Mouse (Mus musculus) macrophage (primary cell): ENCODE measurements at regions not wholly inside any gene's neighbourhood (a gene's known extent, or its start where the extent isn't known, plus 50 kb on each side); places are given as distances from the start of the nearest gene placed in this dataset.

ENCODE experiments used
- H3K27ac ChIP-seq: fragments of 350-480 bp; formaldehyde crosslinking; 2 replicates; pipeline ENCODE4 v1.9.0; 2021
- H3K36me3 ChIP-seq: fragments of 350-480 bp; formaldehyde crosslinking; 2 replicates; pipeline ENCODE4 v1.9.0; 2021; ENCODE audit errors: inconsistent target
- H3K4me3 ChIP-seq: fragments of 350-480 bp; formaldehyde crosslinking; 2 replicates; pipeline ENCODE4 v1.9.0; 2021; ENCODE audit errors: inconsistent target
- H3K79me2 ChIP-seq: fragments of 350-480 bp; formaldehyde crosslinking; 2 replicates; pipeline ENCODE4 v1.9.0; 2021; ENCODE audit errors: inconsistent target
- WGBS: methylation state at CpG from one replicate; pipeline ENCODE4 v1.1.7; 2026; ENCODE audit warnings: inconsistent platforms; ENCODE audit not compliant: missing documents; 5-methylcytosine and 5-hydroxymethylcytosine counted together

DNA sequence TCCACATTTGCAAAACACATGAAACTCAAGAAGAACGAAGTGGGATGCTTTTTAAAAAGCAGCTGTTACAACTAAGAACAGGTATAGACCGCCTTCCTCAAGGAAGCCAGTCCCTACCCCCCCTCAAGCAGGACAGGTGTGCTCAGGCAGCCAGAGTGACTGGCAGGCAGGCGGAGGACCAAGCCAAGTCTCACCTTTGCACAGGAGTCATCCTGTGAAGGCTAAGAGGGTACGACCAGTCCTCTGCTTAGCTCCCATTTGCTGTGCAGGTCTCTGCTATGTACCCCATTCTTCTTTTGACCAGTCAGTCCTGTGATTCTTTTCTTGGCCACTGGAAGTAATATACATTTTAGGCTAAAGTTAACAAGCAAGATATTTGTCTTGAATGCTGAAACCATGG, 467.9 kb downstream of the Plcl1 start:
- Histone ChIP-seq H3K4me3 (no peak overlapping the region), H3K79me2 (no peaks in the 10 kb centered on the region), H3K36me3 (no peaks in the 10 kb centered on the region), H3K27ac (no peak overlapping the region)
- 85% methylated on average over 4 of the region's 4 CpGs for WGBS

DNA sequence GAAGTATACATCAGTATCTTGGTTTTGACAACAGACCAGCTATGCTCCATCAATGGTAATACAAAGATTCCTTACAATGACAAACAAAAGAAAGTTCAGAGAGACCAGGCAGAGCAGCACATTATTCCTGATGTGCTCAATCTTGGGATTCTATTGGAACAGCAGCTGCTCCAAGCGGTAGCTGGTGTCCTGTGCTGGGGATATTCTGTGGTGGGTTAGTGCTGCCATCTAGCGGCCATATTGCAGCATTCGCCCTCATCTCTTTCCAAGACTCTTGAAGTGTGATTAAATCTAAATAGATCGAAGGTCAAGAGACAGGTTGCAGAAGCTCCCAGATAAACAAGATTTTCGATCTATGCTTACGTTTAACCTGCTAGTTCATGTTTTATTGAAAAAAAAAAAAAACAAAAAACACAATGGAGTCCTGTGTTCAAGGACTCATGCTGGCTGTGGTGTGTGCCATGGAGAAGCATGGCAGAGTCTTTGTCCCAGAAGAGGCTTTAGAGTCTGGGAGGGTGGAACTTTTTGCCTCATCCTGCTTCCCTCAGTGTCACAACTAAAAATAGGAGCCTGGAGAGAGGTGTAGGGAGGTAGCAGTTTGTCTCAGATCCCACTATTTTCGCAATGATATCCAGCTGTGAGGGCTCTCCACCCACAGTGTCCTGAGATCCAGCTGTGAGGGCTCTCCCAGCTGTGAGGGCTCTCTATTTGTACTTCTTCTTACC, 468.6 kb downstream of the Plcl1 start:
- Histone ChIP-seq H3K79me2 (no peaks in the 10 kb centered on the region), H3K4me3 (no peak overlapping the region), H3K27ac (no peak overlapping the region), H3K36me3 (no peaks in the 10 kb centered on the region)
- 18% methylated on average over 7 of the region's 7 CpGs for WGBS

- Histone ChIP-seq H3K27ac (no peak overlapping the region), H3K79me2 (no peaks in the 10 kb centered on the region)
- WGBS, result 87% methylated on average over 4 of the region's 4 CpGs
Observed at GRCm38 (mm10) chr1:55874868-55875144, 469.1 kb downstream of the Plcl1 start.

DNA sequence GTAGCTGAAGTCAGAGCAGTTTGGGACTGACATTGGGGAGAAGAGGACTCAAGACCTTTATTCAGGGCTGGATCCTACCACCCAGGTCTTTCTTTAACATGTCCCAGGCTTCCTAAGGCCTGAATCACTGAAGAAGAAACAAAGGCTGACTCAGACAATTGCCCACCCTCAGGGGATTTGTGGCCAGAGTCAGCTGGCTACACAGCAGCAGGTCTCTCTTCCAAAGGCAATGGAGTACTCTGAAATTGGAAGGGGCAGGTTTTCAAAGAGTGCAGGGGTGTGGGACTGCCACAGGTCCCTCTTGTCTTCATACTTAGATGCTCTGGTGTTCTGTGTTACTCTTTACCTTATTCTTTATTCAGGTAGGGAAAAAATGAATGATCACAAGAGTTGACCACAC, 478.9 kb downstream of the Plcl1 start:
- Histone ChIP-seq H3K27ac (no peak overlapping the region), H3K4me3 (no peak overlapping the region), H3K79me2 (no peaks in the 10 kb centered on the region), H3K36me3 (no peaks in the 10 kb centered on the region)

More at GRCm38 (mm10) chr1:55874868-55875144, 469.1 kb downstream of the Plcl1 start:
- Histone ChIP-seq H3K4me3 (no peak overlapping the region), H3K36me3 (no peaks in the 10 kb centered on the region)

DNA sequence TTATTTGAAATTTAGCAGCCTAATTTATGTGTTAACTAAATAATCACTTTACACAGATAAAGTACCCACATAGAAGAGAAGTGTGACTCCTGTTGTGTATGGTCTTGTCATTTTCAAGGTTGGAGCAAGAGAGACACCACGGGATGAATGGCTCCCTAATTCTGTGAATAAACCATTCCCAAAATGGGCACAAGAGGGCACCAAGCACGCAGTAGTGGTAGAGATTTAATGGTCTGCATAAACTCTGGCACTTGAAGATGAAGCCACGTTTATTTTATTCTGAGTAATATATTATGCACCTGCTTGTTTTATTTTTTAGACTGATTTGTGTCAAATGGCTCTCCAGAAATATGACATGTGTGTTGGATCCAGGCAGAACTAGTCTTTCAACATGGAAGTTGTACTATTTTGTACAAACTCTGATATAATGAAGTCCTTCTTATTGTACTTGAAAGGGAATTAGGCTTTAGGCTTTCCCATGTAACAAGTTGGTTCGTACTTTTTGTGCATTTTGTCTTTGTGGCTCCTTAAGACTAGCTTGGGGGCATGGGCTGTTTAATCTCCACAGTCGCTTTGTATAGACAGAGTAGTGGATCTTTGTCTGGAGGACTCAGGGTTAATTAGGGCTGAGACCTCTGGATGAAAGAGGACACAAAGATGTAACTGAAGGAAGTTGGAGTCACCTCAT, 480.8 kb downstream of the Plcl1 start:
- 36% methylated on average over 5 of the region's 5 CpGs for whole genome bisulfite sequencing
- Histone ChIP-seq H3K36me3 (no peaks in the 10 kb centered on the region), H3K79me2 (no peaks in the 10 kb centered on the region), H3K27ac (no peak overlapping the region), H3K4me3 (no peak overlapping the region)

DNA sequence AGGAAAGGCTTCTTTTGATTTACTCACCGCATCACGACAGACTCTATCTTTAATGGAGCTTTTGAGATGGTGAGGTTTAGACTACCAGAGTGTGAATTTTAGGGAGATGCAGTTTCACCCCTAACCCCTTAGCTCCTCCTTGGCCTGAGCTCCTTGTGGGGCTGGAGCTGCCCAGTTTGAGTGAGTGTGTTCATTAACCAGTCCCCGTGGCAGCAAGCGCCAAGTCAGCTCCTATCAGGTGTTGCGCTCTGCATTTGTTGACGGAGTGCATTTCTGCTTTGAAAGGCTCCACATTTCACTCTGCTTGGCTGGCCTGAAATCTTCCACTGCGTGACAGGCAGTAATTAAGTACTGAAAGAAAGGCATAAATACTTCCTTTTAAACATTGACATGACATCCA, 481.7 kb downstream of the Plcl1 start:
- no peak overlapping the region for H3K4me3 ChIP-seq

GRCm38 (mm10) chr1:55888711-55889366, 483.1 kb downstream of the Plcl1 start:
- no peak overlapping the region for H3K4me3 ChIP-seq
- no peaks in the 10 kb centered on the region for H3K79me2 ChIP-seq
- H3K36me3 ChIP-seq, result no peaks in the 10 kb centered on the region
- no peak overlapping the region for H3K27ac ChIP-seq
- WGBS, result 95% methylated on average over 17 of the region's 17 CpGs

More for the DNA sequence above, 481.7 kb downstream of the Plcl1 start:
- Histone ChIP-seq H3K27ac (no peak overlapping the region), H3K36me3 (no peaks in the 10 kb centered on the region), H3K79me2 (no peaks in the 10 kb centered on the region)
- WGBS, result 86% methylated on average over 7 of the region's 7 CpGs

- H3K27ac ChIP-seq, result no peak overlapping the region
- no peaks in the 10 kb centered on the region for H3K79me2 ChIP-seq
- 60% methylated on average over 15 of the region's 15 CpGs for WGBS
- H3K36me3 ChIP-seq, result no peaks in the 10 kb centered on the region
- H3K4me3 ChIP-seq, result no peak overlapping the region
Observed at GRCm38 (mm10) chr1:55890511-55891151, 484.9 kb downstream of the Plcl1 start.

DNA sequence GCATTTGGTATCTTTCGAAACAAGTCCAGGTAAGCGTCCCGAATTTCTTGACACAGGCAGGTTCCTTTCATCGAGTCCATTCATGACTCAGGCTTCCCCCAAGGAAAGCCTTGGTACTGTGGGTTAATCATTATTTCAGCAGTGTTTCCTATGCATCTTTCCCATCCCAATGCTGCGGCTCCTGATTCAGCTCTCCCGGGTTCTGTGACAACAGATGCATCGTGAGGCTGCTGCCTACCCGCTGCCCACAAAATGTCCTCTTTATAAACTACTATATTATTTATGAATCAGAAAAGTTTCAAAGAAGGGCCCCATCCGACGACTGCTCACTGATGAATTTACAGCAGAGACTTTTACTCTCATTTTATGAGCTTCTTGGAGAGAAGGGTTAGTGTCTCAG, 486.2 kb downstream of the Plcl1 start:
- no peak overlapping the region for H3K27ac ChIP-seq
- 88% methylated on average over 10 of the region's 10 CpGs for WGBS

GRCm38 (mm10) chr1:55897572-55897971, 491.9 kb downstream of the Plcl1 start:
- WGBS, result 97% methylated on average over 2 of the region's 2 CpGs
- Histone ChIP-seq H3K36me3 (no peaks in the 10 kb centered on the region), H3K27ac (no peak overlapping the region), H3K79me2 (no peaks in the 10 kb centered on the region), H3K4me3 (no peak overlapping the region)

More for the DNA sequence above, 486.2 kb downstream of the Plcl1 start:
- Histone ChIP-seq H3K36me3 (no peaks in the 10 kb centered on the region), H3K79me2 (no peaks in the 10 kb centered on the region), H3K4me3 (no peak overlapping the region)

DNA sequence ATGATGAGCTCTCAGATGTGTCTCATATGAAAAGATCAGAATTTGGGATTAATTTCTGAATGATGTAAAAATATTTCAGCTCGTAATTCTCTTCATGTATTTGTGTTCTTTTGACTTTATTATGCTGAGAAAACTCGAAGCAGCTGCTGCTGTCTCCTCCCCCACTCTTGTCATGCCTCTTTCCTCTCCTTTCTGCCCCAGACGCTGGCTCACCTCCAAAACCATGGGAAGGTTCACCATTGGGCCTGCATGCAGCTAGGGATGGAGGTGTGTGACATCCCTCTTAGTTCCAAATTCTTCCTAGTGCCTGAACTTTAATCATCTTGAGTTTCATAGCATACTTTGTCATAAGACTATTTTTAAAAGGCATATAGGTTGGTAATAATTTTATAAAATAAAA, 492.3 kb downstream of the Plcl1 start:
- Histone ChIP-seq H3K27ac (no peak overlapping the region), H3K79me2 (no peaks in the 10 kb centered on the region), H3K4me3 (no peak overlapping the region), H3K36me3 (no peaks in the 10 kb centered on the region)
- WGBS, result 21% methylated on average over 3 of the region's 3 CpGs

DNA sequence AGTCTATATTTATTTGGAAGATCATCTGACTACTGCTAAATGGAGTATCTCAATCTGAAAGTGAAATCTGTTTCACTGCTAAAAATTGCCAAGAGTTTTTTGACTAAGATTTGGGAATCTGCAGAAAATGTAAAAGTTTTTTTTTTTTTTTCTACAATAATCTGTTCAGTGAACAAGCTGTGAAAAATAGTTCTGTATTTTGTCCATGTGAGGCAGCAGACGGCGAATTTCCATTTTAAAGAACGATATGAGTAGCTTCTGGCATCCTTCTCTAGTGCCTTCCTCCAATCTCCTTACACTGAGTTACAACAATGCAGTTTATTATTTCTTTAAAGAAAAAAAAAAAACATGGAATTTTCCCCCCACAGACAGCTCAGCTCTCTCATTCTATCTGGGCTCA, 494.3 kb downstream of the Plcl1 start:
- no peak overlapping the region for H3K4me3 ChIP-seq
- 94% methylated on average over 3 of the region's 3 CpGs for WGBS
- H3K27ac ChIP-seq, result no peak overlapping the region
- no peaks in the 10 kb centered on the region for H3K79me2 ChIP-seq
- H3K36me3 ChIP-seq, result no peaks in the 10 kb centered on the region

GRCm38 (mm10) chr1:55903177-55903576, 497.5 kb downstream of the Plcl1 start:
- no peaks in the 10 kb centered on the region for H3K79me2 ChIP-seq
- H3K4me3 ChIP-seq, result no peak overlapping the region
- WGBS, result 2% methylated on average over 3 of the region's 3 CpGs
- H3K36me3 ChIP-seq, result no peaks in the 10 kb centered on the region
- H3K27ac ChIP-seq, result no peak overlapping the region

GRCm38 (mm10) chr1:55904571-55904970, 498.9 kb downstream of the Plcl1 start:
- Histone ChIP-seq H3K27ac (no peak overlapping the region), H3K79me2 (no peaks in the 10 kb centered on the region), H3K4me3 (no peak overlapping the region), H3K36me3 (no peaks in the 10 kb centered on the region)
- WGBS, result 7% methylated on average over 2 of the region's 2 CpGs

DNA sequence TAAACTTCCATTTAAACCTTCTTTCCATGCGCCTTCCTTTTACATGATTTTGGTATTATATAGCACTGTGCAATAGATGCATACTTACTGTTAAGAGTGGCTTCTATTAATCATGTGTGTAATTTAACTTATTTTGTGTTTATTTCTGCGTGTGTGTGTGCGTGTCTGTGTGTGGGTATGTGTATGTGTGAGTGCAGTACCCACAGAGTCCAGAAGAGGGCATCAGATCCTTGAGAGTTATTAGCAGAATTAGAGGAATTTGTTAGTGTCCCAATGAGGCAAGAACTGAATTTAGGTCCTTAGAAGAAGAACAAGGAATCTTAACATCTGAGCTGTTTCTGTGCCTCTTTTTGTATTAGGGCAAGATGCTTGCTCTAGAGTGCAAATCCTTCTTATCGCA, 499.5 kb downstream of the Plcl1 start:
- H3K36me3 ChIP-seq, result no peaks in the 10 kb centered on the region
- WGBS, result 96% methylated on average over 4 of the region's 4 CpGs
- H3K27ac ChIP-seq, result no peak overlapping the region
- no peaks in the 10 kb centered on the region for H3K79me2 ChIP-seq
- H3K4me3 ChIP-seq, result no peak overlapping the region
